Mouse (Mus musculus) cerebellum, adult 8-10 months (tissue): Measurements from ENCODE around the gene Safb2.

Experiments used
- DNase-seq: peaks from one replicate; pipeline ENCODE4 v3.0.0; 2022

Safb2 gene

GRCm38 (mm10) chr17:56608699-56609098 lies 24.3 kb upstream of the Safb2 start:
- no peak for DNase-seq

GRCm38 (mm10) chr17:56607521-56608062 lies 23.2 kb upstream of the Safb2 start:
- DNase-seq, result no peak

DNA sequence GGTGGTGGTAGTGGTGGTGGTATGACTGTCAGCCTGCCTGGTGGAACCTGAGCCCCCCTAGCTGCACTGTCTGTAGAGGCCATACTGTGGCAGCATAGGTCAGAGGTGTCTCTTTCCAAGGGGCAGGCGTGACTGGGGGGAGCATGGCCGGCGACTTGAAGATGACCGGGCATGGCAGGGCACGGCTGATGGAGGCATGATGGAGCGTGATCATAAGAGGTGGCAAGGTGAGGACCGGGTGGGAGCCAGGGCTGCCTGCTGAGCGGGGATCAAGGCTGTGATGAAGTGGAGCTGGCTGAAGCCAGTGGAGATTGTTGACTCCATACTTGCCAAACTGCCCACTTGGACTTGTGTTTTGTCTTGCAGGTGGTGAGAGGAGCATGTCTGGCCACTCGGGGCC lies 21.0 kb upstream of the Safb2 start:
- no peak for DNase-seq

DNA sequence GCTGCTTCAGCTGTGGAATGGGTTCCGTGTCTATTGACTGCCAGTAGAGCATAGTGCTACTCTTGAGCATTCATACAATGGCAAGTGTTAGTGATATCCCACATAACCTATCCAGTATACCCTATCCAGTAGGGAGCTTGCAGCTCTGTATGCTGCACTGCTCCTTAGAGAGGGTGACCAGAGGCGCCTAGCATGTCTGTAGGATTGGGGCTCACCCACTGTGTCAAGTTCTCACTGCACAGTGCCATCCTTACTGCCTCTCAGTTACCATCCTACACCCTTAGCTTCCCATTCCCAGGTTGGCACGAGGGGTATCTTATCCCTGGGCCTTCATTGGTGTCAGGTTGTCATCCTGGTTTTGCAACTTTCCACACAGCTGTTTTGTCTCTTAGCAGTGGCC lies 20.0 kb upstream of the Safb2 start:
- no peak for DNase-seq

- no peak for DNase-seq
Measured at GRCm38 (mm10) chr17:56604070-56604380, 19.6 kb upstream of the Safb2 start.

DNA sequence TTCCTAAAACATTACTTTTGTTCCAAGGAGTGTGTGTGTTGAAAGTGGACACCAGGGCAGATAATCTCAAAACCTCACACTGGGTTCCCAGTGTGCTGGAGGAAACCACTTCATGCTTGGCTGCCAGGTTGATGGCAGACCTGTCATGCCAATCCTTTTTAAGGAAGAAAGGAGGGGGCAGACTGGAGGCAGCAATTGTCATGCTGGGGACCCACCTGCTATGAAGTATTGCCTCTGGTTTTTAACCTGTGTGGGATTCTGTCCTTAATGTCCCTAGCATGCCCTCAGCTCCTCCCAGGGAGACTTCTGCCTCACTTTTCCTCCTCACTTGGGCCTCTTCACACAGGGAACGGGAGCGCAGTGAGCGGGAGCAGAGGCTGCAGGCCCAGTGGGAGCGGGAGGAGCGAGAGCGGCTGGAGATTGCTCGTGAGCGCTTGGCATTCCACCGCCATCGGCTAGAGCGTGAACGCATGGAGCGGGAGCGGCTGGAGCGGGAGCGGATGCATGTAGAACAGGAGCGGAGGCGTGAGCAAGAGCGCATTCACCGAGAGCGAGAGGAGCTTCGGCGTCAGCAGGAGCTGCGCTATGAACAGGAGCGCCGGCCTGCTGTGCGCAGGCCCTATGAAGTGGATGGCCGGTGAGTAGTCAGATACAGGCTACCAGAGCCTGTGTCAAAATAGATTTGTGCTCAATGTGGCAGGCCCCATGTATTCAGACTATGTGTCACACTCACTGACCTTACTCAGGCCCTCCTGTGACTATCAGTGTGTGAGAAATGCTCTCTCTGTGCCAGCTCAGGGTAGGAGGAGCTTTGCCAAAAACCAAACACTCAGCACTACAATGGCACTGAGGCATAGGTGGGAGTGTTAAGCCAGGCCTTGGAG lies 19.0 kb upstream of the Safb2 start:
- no peak for DNase-seq

- DNase-seq, result no peak
Measured at GRCm38 (mm10) chr17:56593527-56594271, 9.3 kb upstream of the Safb2 start.

GRCm38 (mm10) chr17:56592553-56592952 lies 8.2 kb upstream of the Safb2 start:
- DNase-seq, result no peak

DNA sequence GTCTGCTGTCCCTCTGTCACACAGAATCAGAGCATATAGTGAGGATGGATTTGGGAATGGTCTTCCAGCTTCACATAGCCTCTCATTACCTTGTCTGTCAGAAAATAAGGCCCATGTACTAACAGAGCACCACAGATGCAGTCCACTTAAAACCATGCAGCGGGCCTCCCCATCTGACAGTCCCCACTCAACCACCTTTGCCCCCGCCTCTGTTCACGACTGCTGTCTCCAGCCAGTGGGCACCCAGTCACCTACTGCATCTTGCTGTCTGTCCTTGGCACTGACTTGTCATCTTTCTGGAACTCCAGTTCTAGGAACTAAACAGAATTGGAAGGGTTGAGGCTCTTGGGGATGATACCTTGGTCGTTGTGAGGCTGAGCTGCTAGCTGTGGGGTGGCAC lies 4.5 kb upstream of the Safb2 start:
- no peak for DNase-seq

GRCm38 (mm10) chr17:56587773-56588172 lies 3.4 kb upstream of the Safb2 start:
- no peak for DNase-seq

GRCm38 (mm10) chr17:56585171-56585821 lies 911 bp upstream of the Safb2 start:
- DNase-seq, result no peak

DNA sequence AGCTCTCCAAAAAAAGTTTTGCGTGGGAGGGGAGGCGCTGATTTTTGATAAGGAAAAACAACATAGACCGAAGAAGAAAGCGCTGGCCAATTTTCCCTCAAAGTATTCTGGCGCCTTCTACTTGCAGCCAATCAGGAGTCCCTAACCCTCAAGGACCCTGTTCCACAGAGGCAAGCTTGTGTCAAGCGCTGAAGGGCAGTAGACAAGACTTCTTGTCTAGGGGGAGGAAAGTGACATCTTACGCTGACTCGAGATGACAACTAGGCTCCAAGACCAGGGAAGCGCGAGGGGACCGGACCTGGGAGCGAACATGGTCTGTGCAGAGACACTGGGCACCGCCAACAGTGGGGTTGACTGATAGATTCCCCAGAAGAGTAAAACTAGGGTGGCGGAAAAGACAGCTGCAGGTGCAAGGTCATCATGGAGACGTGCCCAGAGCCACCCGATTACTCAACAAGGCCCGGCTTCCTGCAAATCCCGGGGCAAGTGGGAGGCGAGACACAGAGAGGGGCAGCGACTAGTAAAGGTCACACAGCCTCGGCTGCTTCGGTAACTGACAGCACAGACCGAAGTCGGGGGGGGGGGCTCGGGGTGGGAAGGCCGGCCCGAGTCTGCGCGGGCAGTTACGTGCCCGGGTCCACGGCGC lies 651 bp downstream of the Safb2 start:
- peak; percentile 61 for DNase-seq

DNA sequence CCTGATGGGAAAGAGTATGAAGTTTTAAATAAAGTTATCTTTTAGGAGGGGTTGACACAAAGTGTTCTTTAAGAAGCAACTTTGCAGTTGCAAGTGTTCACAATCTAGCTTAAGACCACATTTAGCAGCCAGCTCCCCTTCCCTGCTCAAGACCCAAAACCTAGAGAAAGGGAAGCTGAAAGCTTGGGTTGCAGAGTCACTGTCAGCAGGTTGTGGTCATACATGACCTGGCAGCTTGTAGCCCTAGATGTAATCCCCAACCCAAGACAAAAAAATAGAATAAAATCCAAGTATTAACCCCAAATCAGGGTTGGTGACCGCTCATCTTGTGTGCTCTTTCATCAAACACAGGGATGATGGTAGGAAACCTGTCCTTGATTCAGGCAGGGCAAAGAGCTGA lies 1.3 kb downstream of the Safb2 start:
- DNase-seq, result no peak

DNA sequence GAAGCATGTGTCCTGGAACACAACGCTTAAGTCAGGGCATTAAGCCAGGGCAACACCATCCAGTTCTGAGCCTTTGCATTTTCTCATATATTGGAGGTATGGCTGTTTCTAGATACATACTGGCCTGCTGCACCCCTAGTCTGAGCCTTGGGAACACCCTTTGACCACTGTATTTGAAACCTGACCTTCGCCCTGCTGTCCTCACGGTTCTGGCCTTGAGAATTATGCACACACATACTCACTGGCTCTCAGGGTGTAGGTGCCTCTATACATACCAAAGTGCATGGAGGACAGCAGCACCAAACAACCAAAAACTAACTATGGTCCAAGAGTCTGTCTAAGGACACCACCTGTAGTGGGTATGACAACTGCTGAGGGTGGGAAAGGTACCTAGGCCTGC lies 11.4 kb downstream of the Safb2 start:
- DNase-seq, result no peak

- no peak for DNase-seq
Measured at GRCm38 (mm10) chr17:56572154-56572553, 12.2 kb downstream of the Safb2 start.

DNA sequence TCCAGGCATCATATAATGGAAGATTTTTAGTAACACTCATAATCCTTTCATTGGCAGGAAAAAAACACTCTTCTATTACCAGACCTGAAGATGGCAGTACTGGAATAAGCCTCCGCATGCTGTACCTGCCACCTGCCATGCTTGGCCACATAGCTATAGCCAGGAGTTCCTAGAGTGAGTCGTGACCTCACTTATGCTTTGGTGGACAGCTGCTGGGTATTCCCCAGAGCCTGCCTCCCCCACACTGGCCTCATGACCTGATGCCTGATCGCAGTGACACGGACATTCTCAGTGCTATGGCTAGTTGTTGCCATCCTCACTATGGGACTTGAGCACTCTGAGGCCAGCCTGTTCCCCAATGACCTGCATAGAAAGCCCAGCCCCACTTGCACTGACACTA lies 14.1 kb downstream of the Safb2 start:
- DNase-seq, result no peak

DNA sequence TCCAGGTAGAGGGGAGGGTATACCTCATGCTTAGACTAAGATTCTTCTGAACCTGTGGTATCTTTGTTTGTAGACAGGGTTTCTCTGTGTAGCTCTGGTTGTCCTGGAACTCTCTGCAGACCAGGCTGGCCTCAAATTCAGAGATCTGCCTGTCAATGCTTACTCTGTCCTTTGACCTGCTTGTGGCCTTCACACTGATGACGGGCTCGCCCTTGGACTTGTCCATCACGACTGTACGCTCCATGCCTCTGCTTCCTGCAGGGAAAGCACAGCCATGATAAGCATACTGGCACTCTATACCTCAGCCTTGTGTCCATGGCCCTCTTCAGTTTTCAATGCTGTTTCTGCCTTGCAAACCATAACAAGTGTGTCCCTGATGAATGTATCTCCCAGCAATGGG lies 17.0 kb downstream of the Safb2 start:
- no peak for DNase-seq

- no peak for DNase-seq
Measured at GRCm38 (mm10) chr17:56566918-56567317, 17.5 kb downstream of the Safb2 start.

- DNase-seq, result no peak
Measured at GRCm38 (mm10) chr17:56566293-56566692, 18.1 kb downstream of the Safb2 start.

DNA sequence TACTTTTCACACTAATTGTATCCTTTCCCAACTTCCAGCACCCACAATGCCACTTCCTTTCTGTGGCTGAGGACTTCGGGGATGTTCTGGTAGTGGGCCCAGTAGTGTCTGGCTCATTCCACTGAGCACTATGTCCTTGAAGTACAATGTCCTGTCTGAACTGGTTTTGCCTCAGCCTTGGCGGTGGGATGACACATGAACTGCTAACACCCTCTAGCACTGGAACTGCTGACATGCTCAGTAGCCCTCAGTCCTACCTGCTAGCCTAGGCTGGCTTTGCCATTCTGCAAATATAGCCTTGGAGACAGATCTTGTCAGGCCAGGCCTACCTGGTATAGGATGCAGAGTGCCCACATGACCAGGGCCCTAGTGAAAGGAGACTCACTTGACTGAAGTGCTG lies 22.5 kb downstream of the Safb2 start:
- no peak for DNase-seq

DNA sequence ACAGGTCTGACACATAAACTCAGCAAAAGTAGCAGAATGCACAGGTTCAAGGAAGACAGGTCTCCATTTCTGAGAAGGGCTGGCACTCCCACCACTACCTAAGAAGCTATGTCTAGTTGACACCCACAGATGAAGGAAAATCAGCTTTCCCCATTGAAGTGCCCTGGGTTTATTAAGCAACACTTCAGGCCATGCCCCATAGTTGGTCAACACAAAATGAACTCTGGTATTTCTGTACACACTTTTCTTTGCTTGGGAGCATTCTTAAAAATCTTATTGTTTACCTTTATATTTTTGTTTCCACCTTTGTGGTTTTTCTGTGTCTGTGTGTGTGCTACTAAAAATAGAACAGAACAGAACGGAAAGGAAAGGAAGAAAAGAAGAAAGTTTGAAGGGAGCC lies 24.3 kb downstream of the Safb2 start:
- no peak for DNase-seq

DNA sequence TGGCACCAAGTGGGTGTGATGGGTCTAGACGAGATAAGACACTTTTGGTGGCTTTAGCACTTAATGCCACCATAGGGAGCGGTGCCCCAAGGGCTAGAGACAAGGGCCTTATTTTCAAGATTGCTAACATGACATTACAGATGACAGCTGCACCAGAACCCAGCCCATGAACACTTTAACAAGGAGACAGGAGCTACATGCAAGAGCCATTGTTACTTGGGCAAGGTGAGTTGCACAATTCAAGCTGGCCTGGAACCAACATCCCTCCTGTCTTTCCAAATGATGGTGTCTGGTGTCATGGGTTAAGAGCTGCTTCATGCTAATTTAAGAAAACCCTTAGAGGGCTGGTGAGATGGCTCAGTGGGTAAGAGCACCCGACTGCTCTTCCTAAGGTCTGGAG lies 25.0 kb downstream of the Safb2 start:
- DNase-seq, result no peak

GRCm38 (mm10) chr17:56558448-56558847 lies 25.9 kb downstream of the Safb2 start:
- DNase-seq, result peak; percentile 71
